Mouse (Mus musculus) embryo, embryonic 10 days (tissue): ENCODE measurements around the gene Iqsec1.

ENCODE experiments used
- DNase-seq: peaks from one replicate; pipeline ENCODE4 v3.0.0-alpha.2; 2015; ENCODE audit warnings: low spot score

Gene Iqsec1

GRCm38 (mm10) chr6:90953349-90953748 lies 35.1 kb downstream of the Iqsec1 start:
- no peak for DNase-seq

GRCm38 (mm10) chr6:90950936-90951335 lies 37.5 kb downstream of the Iqsec1 start:
- DNase-seq: no peak

- no peak for DNase-seq
Observed at GRCm38 (mm10) chr6:90948097-90948496, 40.4 kb downstream of the Iqsec1 start.

GRCm38 (mm10) chr6:90945560-90946230 lies 42.8 kb downstream of the Iqsec1 start:
- DNase-seq: no peak

GRCm38 (mm10) chr6:90941257-90941656 lies 47.2 kb downstream of the Iqsec1 start:
- no peak for DNase-seq

GRCm38 (mm10) chr6:90933656-90934055 lies 54.8 kb downstream of the Iqsec1 start:
- DNase-seq: no peak

GRCm38 (mm10) chr6:90928806-90929205 lies 59.7 kb downstream of the Iqsec1 start:
- DNase-seq: no peak

- DNase-seq: no peak
Observed at GRCm38 (mm10) chr6:90925472-90925871, 63.0 kb downstream of the Iqsec1 start.

GRCm38 (mm10) chr6:90924796-90925195 lies 63.7 kb downstream of the Iqsec1 start:
- DNase-seq: no peak

- DNase-seq: no peak
Observed at GRCm38 (mm10) chr6:90924379-90924778, 64.1 kb downstream of the Iqsec1 start.

GRCm38 (mm10) chr6:90921259-90921946 lies 67.1 kb downstream of the Iqsec1 start:
- DNase-seq: no peak

- DNase-seq: no peak
Observed at GRCm38 (mm10) chr6:90920510-90921220, 67.8 kb downstream of the Iqsec1 start.

GRCm38 (mm10) chr6:90919636-90920420 lies 68.7 kb downstream of the Iqsec1 start:
- DNase-seq: no peak

- no peak for DNase-seq
Observed at GRCm38 (mm10) chr6:90915585-90915984, 72.9 kb downstream of the Iqsec1 start.

- DNase-seq: no peak
Observed at GRCm38 (mm10) chr6:90913771-90914170, 74.7 kb downstream of the Iqsec1 start.

GRCm38 (mm10) chr6:90912768-90913167 lies 75.7 kb downstream of the Iqsec1 start:
- DNase-seq: no peak

GRCm38 (mm10) chr6:90904143-90904542 lies 84.3 kb downstream of the Iqsec1 start:
- DNase-seq: no peak

- DNase-seq: no peak
Observed at GRCm38 (mm10) chr6:90900302-90900701, 88.2 kb downstream of the Iqsec1 start.

GRCm38 (mm10) chr6:90899266-90899665 lies 89.2 kb downstream of the Iqsec1 start:
- DNase-seq: no peak

GRCm38 (mm10) chr6:90898107-90898506 lies 90.4 kb downstream of the Iqsec1 start:
- DNase-seq: no peak

- no peak for DNase-seq
Observed at GRCm38 (mm10) chr6:90892401-90892800, 96.1 kb downstream of the Iqsec1 start.
